Mouse (Mus musculus): Measurements from ENCODE around the gene Lrrc66. TPM values are rescaled to one million over a fixed set of nuclear protein-coding genes. Genes with fewer than 3 reads are reported as not detected.

The Lrrc66 gene
- total and polyA plus RNA-seq, 3 experiments = 0.04 TPM; not detected in 2

DNA sequence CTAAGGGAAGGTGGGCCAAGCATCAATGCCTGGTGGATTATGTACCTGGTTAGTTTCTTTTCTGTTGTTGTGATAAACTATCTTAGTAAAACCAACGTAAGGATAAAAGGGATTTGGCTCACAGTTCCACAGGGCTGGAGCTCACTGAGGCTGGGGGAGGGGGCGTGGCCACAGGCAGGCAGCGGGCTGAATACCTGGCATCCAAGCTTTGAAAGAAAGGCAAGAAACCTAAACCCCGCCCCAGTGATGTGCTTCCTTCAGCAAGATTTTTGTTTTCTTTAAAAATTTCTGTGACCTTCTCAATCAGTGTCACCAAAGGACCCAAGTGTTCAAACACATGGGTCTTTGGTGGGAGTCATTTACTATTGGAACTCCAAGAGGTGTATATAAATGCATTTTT lies 4.8 kb downstream of the Lrrc66 start:
- Histone ChIP-seq H3K27ac (ENCODE audit: insufficient read depth, low read depth) (no peak overlapping the region), H3K79me2 (replicated peaks; ENCODE audit: control insufficient read depth, extremely low read depth, insufficient read depth, poor library complexity, severe bottlenecking) (no peaks in the 10 kb centered on the region), H3K4me1 (ENCODE audit: control insufficient read depth in 1 of 2, insufficient read depth in 2 of 2) (no peaks in the 10 kb centered on the region; a peak in 1 of 4 replicates), H3K27me3 (replicated peaks) (no peaks in the 10 kb centered on the region), H3K4me2 (ENCODE audit: insufficient read depth, low read depth, poor library complexity, severe bottlenecking) (no peak overlapping the region), H3K4me3 (replicated peaks in 1 of 3; ENCODE audit: low read depth in 2 of 3, low read length in 2 of 3, poor library complexity in 1 of 3) (no peak overlapping the region), H3K9me3 (replicated peaks; ENCODE audit: low read length) (no peaks in the 10 kb centered on the region), H3K9ac (ENCODE audit: insufficient read depth, low read depth) (no peak overlapping the region), H3K36me3 (replicated peaks in 1 of 2; ENCODE audit: control insufficient read depth in 1 of 2, insufficient read depth in 1 of 2, low read length in 1 of 2) (no peaks in the 10 kb centered on the region)
- in situ Hi-C loops (cut with MboI; ENCODE audit: low pct_ligation_motif_present, low pct_unique_long_range_greater_than_20kb, low sequenced_read_pairs) (no loop called here), dilution Hi-C loops (cut with MboI; ENCODE audit: extremely low pct_ligation_motif_present, extremely low pct_unique_long_range_greater_than_20kb, low sequenced_read_pairs) (no loop called here)
- DNase-seq (ENCODE audit: extremely low read depth) = no peak
- TF ChIP-seq UBTF (IDR thresholded peaks at IDR 0.05; ENCODE audit: low read depth, low read length) (no peak), NELFE (IDR thresholded peaks at IDR 0.05; ENCODE audit: low read depth, low read length) (no peak), GABPA (IDR thresholded peaks at IDR 0.05; ENCODE audit: insufficient replicate concordance, low read depth, low read length) (no peak), HCFC1 (IDR thresholded peaks at IDR 0.05; ENCODE audit: low read depth, low read length) (no peak), USF2 (conservative IDR thresholded peaks at IDR 0.05; ENCODE audit: low read depth, low read length) (no peak), JUN (IDR thresholded peaks at IDR 0.05; ENCODE audit: insufficient read depth, low read depth, low read length) (no peak), POLR2AphosphoS2 (IDR thresholded peaks at IDR 0.05; ENCODE audit: low read depth, low read length) (no peak)

DNA sequence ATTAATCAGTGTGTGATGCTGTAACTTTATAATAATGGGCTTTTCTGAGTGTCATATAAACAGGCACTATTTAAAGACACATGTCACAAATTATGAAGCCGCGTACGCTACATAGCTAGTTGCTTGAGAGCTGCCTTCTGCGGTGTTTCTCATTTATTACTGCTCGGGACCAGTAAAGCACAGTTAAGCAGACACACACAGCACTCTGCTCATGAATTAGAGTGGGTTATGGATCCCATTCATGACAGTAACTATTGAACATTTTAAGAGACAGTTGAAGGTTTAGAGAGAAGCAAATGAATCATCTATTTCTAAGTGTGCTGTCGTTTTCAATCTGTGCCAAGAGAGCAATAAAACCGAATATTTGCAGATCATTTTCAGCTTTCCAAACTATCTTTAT lies 5.5 kb downstream of the Lrrc66 start:
- no peak overlapping the region for H3K4me3 ChIP-seq (replicated peaks in 1 of 3; ENCODE audit: low read depth in 2 of 3, low read length in 2 of 3, poor library complexity in 1 of 3)
- H3K4me1 ChIP-seq (ENCODE audit: control insufficient read depth in 1 of 2, insufficient read depth in 2 of 2) = no peaks in the 10 kb centered on the region; a peak in 1 of 4 replicates
- no peak overlapping the region for H3K9ac ChIP-seq (ENCODE audit: insufficient read depth, low read depth)
- no peak overlapping the region for H3K4me2 ChIP-seq (ENCODE audit: insufficient read depth, low read depth, poor library complexity, severe bottlenecking)
- in situ Hi-C loops (cut with MboI; ENCODE audit: low pct_ligation_motif_present, low pct_unique_long_range_greater_than_20kb, low sequenced_read_pairs) = no loop called here
- no peak overlapping the region for H3K27ac ChIP-seq (ENCODE audit: insufficient read depth, low read depth)
- no peak for DNase-seq (ENCODE audit: extremely low read depth)
- TF ChIP-seq TBP (conservative IDR thresholded peaks at IDR 0.05; ENCODE audit: low read depth, low read length) = no peak
- TF ChIP-seq TCF12 (IDR thresholded peaks at IDR 0.05; ENCODE audit: low read depth, low read length) = no peak
- TF ChIP-seq MEF2A (IDR thresholded peaks at IDR 0.05; ENCODE audit: borderline replicate concordance, low read depth, low read length) = no peak
- no peak for TF ChIP-seq USF1 (IDR thresholded peaks at IDR 0.05; ENCODE audit: low read depth, low read length)
- no peak for TF ChIP-seq MXI1 (IDR thresholded peaks at IDR 0.05; ENCODE audit: low read depth, low read length)
- TF ChIP-seq BHLHE40 (IDR thresholded peaks at IDR 0.05; ENCODE audit: low read depth, low read length) = no peak
- TF ChIP-seq RCOR1 (conservative IDR thresholded peaks at IDR 0.05; ENCODE audit: low read depth, low read length) = no peak
- TF ChIP-seq IRF4 (IDR thresholded peaks at IDR 0.05; ENCODE audit: low read depth, low read length) = no peak
- TF ChIP-seq KAT2A (IDR thresholded peaks at IDR 0.05; ENCODE audit: insufficient replicate concordance, low read length) = no peak
- no peak for TF ChIP-seq ZMIZ1 (IDR thresholded peaks at IDR 0.05; ENCODE audit: low read depth, low read length)
- no peak for TF ChIP-seq CHD1 (IDR thresholded peaks at IDR 0.05; ENCODE audit: low read depth, low read length)
- TF ChIP-seq ELF1 (IDR thresholded peaks at IDR 0.05; ENCODE audit: low read depth, low read length) = no peak
- TF ChIP-seq JUN (IDR thresholded peaks at IDR 0.05; ENCODE audit: insufficient read depth, low read depth, low read length) = no peak
- TF ChIP-seq GABPA (IDR thresholded peaks at IDR 0.05; ENCODE audit: insufficient replicate concordance, low read depth, low read length) = no peak
- no peak for TF ChIP-seq JUND (conservative IDR thresholded peaks at IDR 0.05; ENCODE audit: low read depth, low read length)
- no peaks in the 10 kb centered on the region for H3K27me3 ChIP-seq (replicated peaks)
- H3K36me3 ChIP-seq (replicated peaks in 1 of 2; ENCODE audit: control insufficient read depth in 1 of 2, insufficient read depth in 1 of 2, low read length in 1 of 2) = no peaks in the 10 kb centered on the region
- H3K9me3 ChIP-seq (replicated peaks; ENCODE audit: low read length) = no peaks in the 10 kb centered on the region
- dilution Hi-C loops (cut with MboI; ENCODE audit: extremely low pct_ligation_motif_present, extremely low pct_unique_long_range_greater_than_20kb, low sequenced_read_pairs) = no loop called here
- H3K79me2 ChIP-seq (replicated peaks; ENCODE audit: control insufficient read depth, extremely low read depth, insufficient read depth, poor library complexity, severe bottlenecking) = no peaks in the 10 kb centered on the region

Measured in CH12.LX (cell line).